Mouse (Mus musculus) gonadal fat pad, adult 2 months (tissue): Measurements from ENCODE around the gene Gabbr2. TPM values are rescaled to one million over a fixed set of nuclear protein-coding genes. Genes with fewer than 3 reads are reported as not detected.

Experiments
- DNase-seq: peaks from one replicate; pipeline ENCODE4 v3.0.0-alpha.2; 2012; ENCODE audit warnings: low read depth
- polyA plus RNA-seq: library from polyadenylated mRNA; depleted of rRNA; stranded (reverse); fragments of >200 nt; gene quantifications from 2 replicates; pipeline ENCODE4 v1.2.3, GENCODE M21; 2012

The Gabbr2 gene
- polyA plus RNA-seq, 1 experiment = 0.38 TPM

- no peak for DNase-seq
Observed at GRCm38 (mm10) chr4:46988824-46989223, 2.8 kb downstream of the Gabbr2 start.

- DNase-seq = no peak
Observed at GRCm38 (mm10) chr4:46988257-46988656, 3.4 kb downstream of the Gabbr2 start.

GRCm38 (mm10) chr4:46987809-46988208 lies 3.9 kb downstream of the Gabbr2 start:
- DNase-seq = no peak

GRCm38 (mm10) chr4:46986054-46986453 lies 5.6 kb downstream of the Gabbr2 start:
- DNase-seq = no peak

- no peak for DNase-seq
Observed at GRCm38 (mm10) chr4:46982912-46983311, 8.8 kb downstream of the Gabbr2 start.

- no peak for DNase-seq
Observed at GRCm38 (mm10) chr4:46982094-46982493, 9.6 kb downstream of the Gabbr2 start.

GRCm38 (mm10) chr4:46978371-46978770 lies 13.3 kb downstream of the Gabbr2 start:
- no peak for DNase-seq

GRCm38 (mm10) chr4:46977161-46977560 lies 14.5 kb downstream of the Gabbr2 start:
- no peak for DNase-seq

- DNase-seq = no peak
Observed at GRCm38 (mm10) chr4:46976671-46977071, 15.0 kb downstream of the Gabbr2 start.

GRCm38 (mm10) chr4:46973322-46973721 lies 18.4 kb downstream of the Gabbr2 start:
- no peak for DNase-seq

GRCm38 (mm10) chr4:46967981-46968380 lies 23.7 kb downstream of the Gabbr2 start:
- DNase-seq = no peak

GRCm38 (mm10) chr4:46966551-46966950 lies 25.1 kb downstream of the Gabbr2 start:
- no peak for DNase-seq

GRCm38 (mm10) chr4:46961403-46961802 lies 30.3 kb downstream of the Gabbr2 start:
- DNase-seq = no peak

- no peak for DNase-seq
Observed at GRCm38 (mm10) chr4:46960208-46960607, 31.5 kb downstream of the Gabbr2 start.

GRCm38 (mm10) chr4:46959776-46960175 lies 31.9 kb downstream of the Gabbr2 start:
- no peak for DNase-seq

- no peak for DNase-seq
Observed at GRCm38 (mm10) chr4:46957955-46958354, 33.7 kb downstream of the Gabbr2 start.

GRCm38 (mm10) chr4:46956966-46957365 lies 34.7 kb downstream of the Gabbr2 start:
- DNase-seq = no peak

- DNase-seq = no peak
Observed at GRCm38 (mm10) chr4:46953021-46953420, 38.7 kb downstream of the Gabbr2 start.

GRCm38 (mm10) chr4:46952562-46952961 lies 39.1 kb downstream of the Gabbr2 start:
- DNase-seq = no peak

- no peak for DNase-seq
Observed at GRCm38 (mm10) chr4:46934291-46934690, 57.4 kb downstream of the Gabbr2 start.

- DNase-seq = no peak
Observed at GRCm38 (mm10) chr4:46933590-46933989, 58.1 kb downstream of the Gabbr2 start.

GRCm38 (mm10) chr4:46931706-46932397 lies 59.8 kb downstream of the Gabbr2 start:
- no peak for DNase-seq

GRCm38 (mm10) chr4:46928112-46928511 lies 63.6 kb downstream of the Gabbr2 start:
- no peak for DNase-seq

GRCm38 (mm10) chr4:46919144-46919543 lies 72.5 kb downstream of the Gabbr2 start:
- DNase-seq = no peak
